Mouse (Mus musculus) limb, embryonic 11.5 days (tissue): Measurements from ENCODE around the gene Scamp2. TPM values are rescaled to one million over a fixed set of nuclear protein-coding genes. Genes with fewer than 3 reads are reported as not detected.

Source experiments
- ATAC-seq: fragments of 200-750 bp; cut with Nextera tagmentation; 2 replicates; pipeline ENCODE4 v1.8.0; 2017; ENCODE audit warnings: low read depth; ENCODE audit not compliant: insufficient number of reproducible peaks, low FRiP score, low TSS enrichment
- DNase-seq: peaks from one replicate; pipeline ENCODE4 v3.0.0-alpha.2; 2015; ENCODE audit warnings: low spot score
- H3K27ac ChIP-seq: fragments of 300-500 bp; sonication (generic); replicated peaks from 2 replicates; pipeline ENCODE4 v1.5.1; 2014; ENCODE audit warnings: low read depth, mild to moderate bottlenecking, low read length
- H3K27me3 ChIP-seq: fragments of 300-500 bp; sonication (generic); 2 replicates; pipeline ENCODE4 v1.6.1; 2014; ENCODE audit warnings: mild to moderate bottlenecking, low read length, mixed read lengths; ENCODE audit not compliant: control insufficient read depth, insufficient read depth
- H3K36me3 ChIP-seq: fragments of 300-500 bp; sonication (generic); 2 replicates; pipeline ENCODE4 v1.6.1; 2014; ENCODE audit warnings: mild to moderate bottlenecking, low read length, moderate library complexity, mixed read lengths; ENCODE audit not compliant: control insufficient read depth, insufficient read depth
- H3K4me1 ChIP-seq: fragments of 300-500 bp; sonication (generic); 2 replicates; pipeline ENCODE4 v1.6.1; 2014; ENCODE audit warnings: low read length, mixed read lengths; ENCODE audit not compliant: control insufficient read depth, insufficient read depth
- H3K4me2 ChIP-seq: fragments of 300-500 bp; sonication (generic); 2 replicates; pipeline ENCODE4 v1.6.1; 2014; ENCODE audit warnings: low read depth, mild to moderate bottlenecking, moderate library complexity; ENCODE audit not compliant: severe bottlenecking
- H3K4me3 ChIP-seq: fragments of 300-500 bp; sonication (generic); 2 replicates; pipeline ENCODE4 v1.5.1; 2014; ENCODE audit warnings: low read depth, low read length
- H3K9ac ChIP-seq: fragments of 300-500 bp; sonication (generic); 2 replicates; pipeline ENCODE4 v1.6.1; 2014; ENCODE audit warnings: mild to moderate bottlenecking, low read length
- H3K9me3 ChIP-seq: fragments of 300-500 bp; sonication (generic); 2 replicates; pipeline ENCODE4 v1.6.1; 2016; ENCODE audit warnings: low read length; ENCODE audit not compliant: control insufficient read depth
- WGBS: fragments of 180-500 bp; shearing (Covaris S2); extraction: QIAGEN DNeasy Blood & Tissue Kit; methylation state at CpG from one replicate; pipeline ENCODE4 v1.1.7; 2014; 5-methylcytosine and 5-hydroxymethylcytosine counted together
- polyA plus RNA-seq: library from polyadenylated mRNA; unstranded; fragments of >200 nt; fragmentation: Nextera tagmentation; extraction: Ambion mirVana; gene quantifications from 2 replicates; pipeline ENCODE4 v1.2.1, GENCODE M21; 2014

The Scamp2 gene
- polyA plus RNA-seq, result 44.4 and 44.7 TPM in 2 replicates

GRCm38 (mm10) chr9:57560861-57561710 lies at the start of gene Scamp2:
Gene Scamp2 (plus strand): TSS chr9:57560943.
- Histone ChIP-seq H3K36me3 (no peaks in the 10 kb centered on the region), H3K27me3 (no peaks in the 10 kb centered on the region), H3K27ac (no peak within 1 kb of the TSS), H3K9ac (peak within 1 kb of the TSS; percentile 31), H3K4me1 (peaks cover 7% of the 10 kb centered on the region), H3K4me2 (peak within 1 kb of the TSS; percentile 75), H3K9me3 (no peaks in the 10 kb centered on the region), H3K4me3 (peak within 1 kb of the TSS; percentile 50)
- peak; percentile 99 for ATAC-seq
- peak; percentile 94 for DNase-seq
- under 1% methylated on average over 37 of the region's 37 CpGs for WGBS

- 9% methylated on average over 3 of the region's 3 CpGs for WGBS
These were observed 43.6 kb upstream of the Scamp2 start for GRCm38 (mm10) chr9:57517113-57517512.

DNA sequence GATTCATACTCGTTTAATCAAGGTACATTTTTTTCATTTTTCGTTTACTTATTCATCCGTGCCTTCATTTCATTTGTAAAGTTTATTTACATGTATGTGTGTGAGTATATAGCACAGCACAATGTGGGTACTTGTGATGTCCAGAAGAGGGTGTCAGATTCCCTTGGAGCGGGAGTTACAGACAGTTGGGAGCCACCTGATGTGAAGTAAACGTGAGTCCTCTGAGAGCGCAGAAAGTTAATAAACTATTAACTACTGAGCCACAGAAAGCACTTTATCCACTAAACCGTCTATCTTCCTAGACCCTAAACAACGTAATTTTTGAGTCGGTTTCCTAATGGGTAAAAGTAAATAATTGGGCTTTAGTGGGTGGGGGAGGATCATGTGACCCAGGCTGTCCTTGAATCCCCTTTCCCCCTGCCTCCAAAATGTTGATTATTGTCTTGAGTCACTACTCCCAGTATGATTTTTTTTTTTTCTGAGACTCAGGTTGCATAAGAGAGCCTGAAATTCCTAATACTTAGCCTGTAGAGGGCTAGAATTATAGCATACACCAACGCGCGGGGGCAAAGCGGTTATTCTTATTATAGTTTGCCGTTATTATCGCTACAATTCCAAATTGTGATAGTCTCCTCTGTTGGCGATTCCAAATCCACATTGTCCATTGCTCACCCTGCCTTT lies 40.2 kb upstream of the Scamp2 start:
- ATAC-seq, result 0 out of 2 replicates have a peak, but pooled peaks have one; percentile 14
- no peak overlapping the region for H3K27ac ChIP-seq

More at GRCm38 (mm10) chr9:57517113-57517512, 43.6 kb upstream of the Scamp2 start:
- Histone ChIP-seq H3K27me3 (no peaks in the 10 kb centered on the region), H3K4me1 (peaks cover 3% of the 10 kb centered on the region; the same call in 1 of the 2 replicates), H3K4me2 (no peak overlapping the region), H3K9ac (no peak overlapping the region), H3K27ac (no peak overlapping the region), H3K9me3 (no peaks in the 10 kb centered on the region), H3K36me3 (no peaks in the 10 kb centered on the region), H3K4me3 (no peak overlapping the region)
- DNase-seq (peak; percentile 83), ATAC-seq (no peak)

GRCm38 (mm10) chr9:57521056-57521911 lies 39.5 kb upstream of the Scamp2 start, which contains the start of gene Cox5a:
Gene Cox5a (plus strand): TSS chr9:57521274.
- peak within 1 kb of the TSS; percentile 83 for H3K27ac ChIP-seq
- no peaks in the 10 kb centered on the region for H3K27me3 ChIP-seq
- ATAC-seq, result peak; percentile 92
- no peaks in the 10 kb centered on the region for H3K9me3 ChIP-seq
- H3K9ac ChIP-seq, result peak within 1 kb of the TSS; percentile 93
- H3K36me3 ChIP-seq, result no peaks in the 10 kb centered on the region
- H3K4me2 ChIP-seq, result peak within 1 kb of the TSS; percentile 87
- peak; percentile 91 for DNase-seq
- WGBS, result under 1% methylated on average over 90 of the region's 95 CpGs
- peaks cover 7% of the 10 kb centered on the region; the same call in 1 of the 2 replicates for H3K4me1 ChIP-seq
- peak within 1 kb of the TSS; percentile 96 for H3K4me3 ChIP-seq

More for the DNA sequence above, 40.2 kb upstream of the Scamp2 start:
- no peak for DNase-seq
- H3K36me3 ChIP-seq, result no peaks in the 10 kb centered on the region
- H3K4me1 ChIP-seq, result peaks cover 7% of the 10 kb centered on the region; the same call in 1 of the 2 replicates
- whole genome bisulfite sequencing, result 25% methylated on average over 16 of the region's 16 CpGs
- H3K9me3 ChIP-seq, result no peaks in the 10 kb centered on the region
- H3K4me2 ChIP-seq, result peak overlapping the region; percentile 87
- no peaks in the 10 kb centered on the region for H3K27me3 ChIP-seq
- peak overlapping the region; percentile 96 for H3K4me3 ChIP-seq
- H3K9ac ChIP-seq, result peak overlapping the region; percentile 93

DNA sequence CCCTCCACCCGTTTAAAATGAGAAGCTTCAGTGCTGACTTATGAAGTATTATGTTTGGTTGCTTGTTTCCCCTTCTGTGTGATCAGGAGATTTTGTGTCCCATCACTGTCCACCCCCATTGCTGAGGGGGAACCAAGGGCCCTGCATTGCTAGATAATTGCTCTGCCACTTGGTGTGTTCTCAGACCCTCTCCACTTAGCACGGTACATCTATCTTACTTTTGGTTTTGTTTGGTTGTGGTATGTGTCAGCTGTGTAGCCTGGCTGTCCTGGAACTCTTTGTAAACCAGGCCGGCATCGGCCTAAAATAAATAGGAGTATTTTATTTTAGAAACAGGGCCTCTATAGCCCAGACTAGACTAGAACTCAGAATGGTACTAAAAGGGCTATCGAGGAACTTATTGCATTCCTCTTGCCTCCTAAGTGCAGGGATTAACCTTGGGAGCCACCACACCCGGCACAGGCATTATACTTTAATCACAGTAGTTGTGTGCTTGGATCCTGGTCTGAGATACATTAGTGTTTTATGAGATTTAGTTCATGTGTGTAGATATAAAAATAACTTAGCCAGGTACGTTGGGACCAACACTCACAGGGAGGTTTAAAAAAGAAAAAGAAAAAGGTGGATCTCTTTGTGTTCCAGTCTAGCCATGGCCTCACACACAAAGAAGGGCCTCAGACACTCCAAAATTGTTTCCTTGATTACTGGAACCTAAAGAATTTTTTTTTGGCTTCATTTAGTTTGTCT lies 38.5 kb upstream of the Scamp2 start:
- 42% methylated on average over 7 of the region's 7 CpGs for WGBS
- peaks cover 7% of the 10 kb centered on the region; the same call in 1 of the 2 replicates for H3K4me1 ChIP-seq
- H3K9ac ChIP-seq, result peak overlapping the region; percentile 93
- H3K9me3 ChIP-seq, result no peaks in the 10 kb centered on the region
- peak overlapping the region; percentile 96 for H3K4me3 ChIP-seq
- no peak overlapping the region for H3K27ac ChIP-seq
- no peak for ATAC-seq
- peak overlapping the region; percentile 87 for H3K4me2 ChIP-seq
- no peaks in the 10 kb centered on the region for H3K36me3 ChIP-seq
- no peak for DNase-seq
- H3K27me3 ChIP-seq, result no peaks in the 10 kb centered on the region

- WGBS, result 77% methylated on average over 4 of the region's 4 CpGs
- Histone ChIP-seq H3K4me1 (peaks cover 7% of the 10 kb centered on the region; the same call in 1 of the 2 replicates), H3K4me3 (peak overlapping the region; percentile 96; the same call in 1 of the 2 replicates), H3K36me3 (no peaks in the 10 kb centered on the region), H3K27me3 (no peaks in the 10 kb centered on the region), H3K4me2 (no peak overlapping the region; the same call in 1 of the 2 replicates), H3K9ac (no peak overlapping the region), H3K27ac (no peak overlapping the region), H3K9me3 (no peaks in the 10 kb centered on the region)
- no peak for DNase-seq
- ATAC-seq, result no peak
These were observed 37.9 kb upstream of the Scamp2 start for GRCm38 (mm10) chr9:57522861-57523246.

DNA sequence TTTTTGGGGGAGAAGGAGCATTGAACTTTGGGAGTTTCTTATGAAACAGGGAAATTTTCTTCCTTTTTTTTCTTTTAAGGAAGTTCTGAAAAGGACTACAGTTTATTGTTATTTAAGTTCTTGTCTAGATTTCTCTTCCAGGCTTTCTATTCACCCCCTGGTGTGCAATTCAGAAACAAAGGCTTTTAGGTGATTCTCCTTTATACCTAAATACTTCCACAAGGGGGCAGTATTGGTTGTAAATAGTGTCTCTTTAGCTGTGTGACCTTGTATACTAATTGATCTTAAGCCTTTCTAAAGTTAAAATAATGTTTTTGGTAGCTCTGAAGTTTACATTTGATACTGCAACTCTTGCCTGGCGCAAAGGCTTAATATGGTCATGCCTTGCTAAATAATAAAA lies 37.0 kb upstream of the Scamp2 start:
- no peak overlapping the region for H3K9ac ChIP-seq
- H3K27me3 ChIP-seq, result no peaks in the 10 kb centered on the region
- no peak for ATAC-seq
- no peaks in the 10 kb centered on the region for H3K36me3 ChIP-seq
- no peak overlapping the region for H3K4me2 ChIP-seq
- H3K9me3 ChIP-seq, result no peaks in the 10 kb centered on the region
- H3K4me3 ChIP-seq, result no peak overlapping the region
- WGBS, result 86% methylated on average over 1 of the region's 1 CpGs
- DNase-seq, result no peak
- H3K4me1 ChIP-seq, result peaks cover 7% of the 10 kb centered on the region; the same call in 1 of the 2 replicates
- no peak overlapping the region for H3K27ac ChIP-seq
